Mouse (Mus musculus) heart, postnatal 0 days (tissue): ENCODE measurements around the gene Rbm20.

Experiments used
- CTCF ChIP-seq: IDR thresholded peaks from 2 replicates; pipeline ENCODE4 v1.5.1; 2016; ENCODE audit warnings: antibody characterized with exemption, control low read depth, low read depth
- EP300 ChIP-seq: IDR thresholded peaks from 2 replicates; pipeline ENCODE4 v1.6.1; 2016; ENCODE audit warnings: antibody characterized with exemption, low read depth

GRCm38 (mm10) chr19:53914950-53915349, 237.8 kb downstream of the Rbm20 start:
- TF ChIP-seq CTCF (no peak), EP300 (no peak)
